Mouse (Mus musculus): ENCODE data around the gene Alkbh7. TPM values are rescaled to one million over a fixed set of nuclear protein-coding genes. Genes with fewer than 3 reads are reported as not detected.
A peak's percentile ranks its signal among the peaks of the same experiment; 100 is the strongest.

The Alkbh7 gene
- polyA plus RNA-seq (2016; fragmentation: Nextera tagmentation; extraction: Ambion mirVana), result 38.5 and 41.4 TPM in 2 replicates

- peak; percentile 97 for ATAC-seq (ENCODE audit: insufficient number of reproducible peaks, insufficient read depth, low FRiP score, low TSS enrichment)
- Histone ChIP-seq H3K9me3 (no peaks in the 10 kb centered on the region), H3K27ac (peak within 1 kb of the TSS; percentile 70), H3K27me3 (no peaks in the 10 kb centered on the region), H3K36me3 (peaks cover 53% of the 10 kb centered on the region), H3K4me1 (peaks cover 8% of the 10 kb centered on the region), H3K4me3 (peak within 1 kb of the TSS; percentile 70), H3K4me2 (replicated peaks) (peak within 1 kb of the TSS; percentile 69), H3K9ac (peak within 1 kb of the TSS; percentile 49)
- under 1% methylated on average over 38 of the region's 38 CpGs for WGBS
These were observed at the start of gene Alkbh7 for GRCm38 (mm10) chr17:56997029-56997667. Gene Alkbh7, plus strand, starts transcription at chr17:56997339.

GRCm38 (mm10) chr17:56950915-56951314 lies 46.2 kb upstream of the Alkbh7 start:
- no peaks in the 10 kb centered on the region for H3K36me3 ChIP-seq
- no peaks in the 10 kb centered on the region for H3K4me1 ChIP-seq
- no peak overlapping the region for H3K27ac ChIP-seq
- no peak for ATAC-seq (ENCODE audit: insufficient number of reproducible peaks, insufficient read depth, low FRiP score, low TSS enrichment)
- WGBS, result 11% methylated on average over 3 of the region's 3 CpGs
- H3K4me3 ChIP-seq, result no peak overlapping the region
- H3K9me3 ChIP-seq, result no peaks in the 10 kb centered on the region
- no peaks in the 10 kb centered on the region; the same call in 1 of the 2 replicates for H3K27me3 ChIP-seq
- H3K4me2 ChIP-seq (replicated peaks), result no peak overlapping the region
- no peak overlapping the region for H3K9ac ChIP-seq

GRCm38 (mm10) chr17:56952639-56953038 lies 44.5 kb upstream of the Alkbh7 start:
- no peak overlapping the region for H3K4me2 ChIP-seq (replicated peaks)
- H3K4me3 ChIP-seq, result no peak overlapping the region
- 91% methylated on average over 1 of the region's 1 CpGs for WGBS
- H3K27ac ChIP-seq, result no peak overlapping the region
- no peak overlapping the region for H3K9ac ChIP-seq
- H3K4me1 ChIP-seq, result no peaks in the 10 kb centered on the region
- H3K9me3 ChIP-seq, result no peaks in the 10 kb centered on the region
- no peak for ATAC-seq (ENCODE audit: insufficient number of reproducible peaks, insufficient read depth, low FRiP score, low TSS enrichment)
- H3K36me3 ChIP-seq, result no peaks in the 10 kb centered on the region
- no peaks in the 10 kb centered on the region; the same call in 1 of the 2 replicates for H3K27me3 ChIP-seq

GRCm38 (mm10) chr17:56954871-56955270 lies 42.3 kb upstream of the Alkbh7 start:
- no peak for ATAC-seq (ENCODE audit: insufficient number of reproducible peaks, insufficient read depth, low FRiP score, low TSS enrichment)
- no peak overlapping the region for H3K4me3 ChIP-seq
- no peaks in the 10 kb centered on the region for H3K4me1 ChIP-seq
- no peak overlapping the region for H3K27ac ChIP-seq
- no peaks in the 10 kb centered on the region; the same call in 1 of the 2 replicates for H3K27me3 ChIP-seq
- WGBS, result 81% methylated on average over 7 of the region's 7 CpGs
- H3K4me2 ChIP-seq (replicated peaks), result no peak overlapping the region
- no peaks in the 10 kb centered on the region for H3K9me3 ChIP-seq
- no peak overlapping the region for H3K9ac ChIP-seq
- H3K36me3 ChIP-seq, result no peaks in the 10 kb centered on the region

- Histone ChIP-seq H3K36me3 (no peaks in the 10 kb centered on the region), H3K4me1 (no peaks in the 10 kb centered on the region), H3K27ac (no peak overlapping the region), H3K4me3 (no peak overlapping the region), H3K9me3 (no peaks in the 10 kb centered on the region), H3K4me2 (replicated peaks) (no peak overlapping the region), H3K27me3 (no peaks in the 10 kb centered on the region; the same call in 1 of the 2 replicates), H3K9ac (no peak overlapping the region)
- WGBS, result 30% methylated on average over 11 of the region's 11 CpGs
- ATAC-seq (ENCODE audit: insufficient number of reproducible peaks, insufficient read depth, low FRiP score, low TSS enrichment), result no peak
These were observed 39.2 kb upstream of the Alkbh7 start for GRCm38 (mm10) chr17:56957763-56958429.

DNA sequence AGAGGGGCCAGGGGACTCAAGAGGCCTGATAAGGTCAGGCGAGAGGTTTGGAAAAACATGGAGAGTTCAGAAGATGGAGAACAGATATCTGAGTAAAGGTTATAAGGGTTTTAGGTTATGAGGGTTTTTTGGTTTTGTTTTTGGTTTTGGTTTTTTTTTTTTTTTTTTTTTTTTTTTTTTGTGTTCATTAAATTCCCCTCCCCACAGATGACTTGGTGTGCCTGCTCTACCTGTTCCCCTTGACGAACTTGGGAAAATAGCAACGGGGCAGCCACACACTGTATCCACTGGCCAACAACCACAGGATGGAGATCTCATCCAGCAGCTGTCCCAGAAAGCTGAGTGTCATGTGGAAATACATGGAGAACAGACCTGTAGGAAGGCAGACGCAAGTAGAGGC lies 38.5 kb upstream of the Alkbh7 start:
- Histone ChIP-seq H3K4me2 (replicated peaks) (no peak overlapping the region), H3K4me1 (no peaks in the 10 kb centered on the region), H3K4me3 (no peak overlapping the region), H3K9ac (no peak overlapping the region), H3K36me3 (no peaks in the 10 kb centered on the region), H3K27me3 (no peaks in the 10 kb centered on the region), H3K27ac (no peak overlapping the region), H3K9me3 (no peaks in the 10 kb centered on the region)
- no peak for ATAC-seq (ENCODE audit: insufficient number of reproducible peaks, insufficient read depth, low FRiP score, low TSS enrichment)
- WGBS, result 79% methylated on average over 4 of the region's 4 CpGs

GRCm38 (mm10) chr17:56961880-56962279 lies 35.3 kb upstream of the Alkbh7 start:
- no peak for ATAC-seq (ENCODE audit: insufficient number of reproducible peaks, insufficient read depth, low FRiP score, low TSS enrichment)
- H3K27me3 ChIP-seq, result no peaks in the 10 kb centered on the region
- 88% methylated on average over 4 of the region's 4 CpGs for WGBS

DNA sequence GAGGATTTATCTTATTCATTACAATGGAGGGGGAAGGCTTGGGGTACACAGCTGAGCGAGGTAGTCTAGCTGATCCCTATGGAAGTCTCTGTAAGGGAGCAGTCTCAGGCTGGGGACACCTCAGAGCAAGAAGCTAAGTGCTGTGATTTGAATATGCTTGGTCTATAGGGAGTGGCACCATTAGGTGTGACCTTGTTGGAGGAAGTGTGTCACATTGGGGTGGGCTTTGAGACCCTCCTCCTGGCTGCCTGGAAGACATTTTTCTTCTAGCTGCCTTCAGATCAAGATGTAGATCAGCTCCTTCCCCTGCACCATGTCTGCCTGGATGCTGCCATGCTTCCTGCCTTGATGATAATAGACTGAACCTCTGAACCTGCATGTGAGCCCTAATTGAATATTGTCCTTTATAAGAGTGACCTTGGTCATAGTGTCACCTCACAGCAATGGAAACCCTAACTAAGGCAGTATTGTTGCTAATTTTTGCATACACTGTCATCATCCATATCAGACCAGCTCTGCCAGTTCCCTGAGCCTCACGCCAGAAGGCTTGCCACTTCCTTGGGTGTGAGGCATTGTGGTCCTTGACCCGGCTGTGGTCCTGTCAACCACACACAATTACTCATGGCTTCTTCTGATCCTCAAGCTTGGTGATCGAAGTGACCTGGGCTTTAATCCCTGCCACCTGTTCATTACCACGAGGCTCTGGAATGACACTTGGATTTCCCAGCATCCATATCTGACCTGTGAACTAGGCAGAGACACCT lies 34.3 kb upstream of the Alkbh7 start:
- ATAC-seq (ENCODE audit: insufficient number of reproducible peaks, insufficient read depth, low FRiP score, low TSS enrichment), result no peak

More at GRCm38 (mm10) chr17:56961880-56962279, 35.3 kb upstream of the Alkbh7 start:
- Histone ChIP-seq H3K27ac (no peak overlapping the region), H3K4me2 (replicated peaks) (no peak overlapping the region), H3K9me3 (no peaks in the 10 kb centered on the region), H3K36me3 (no peaks in the 10 kb centered on the region), H3K4me1 (no peaks in the 10 kb centered on the region), H3K4me3 (no peak overlapping the region), H3K9ac (no peak overlapping the region)

DNA sequence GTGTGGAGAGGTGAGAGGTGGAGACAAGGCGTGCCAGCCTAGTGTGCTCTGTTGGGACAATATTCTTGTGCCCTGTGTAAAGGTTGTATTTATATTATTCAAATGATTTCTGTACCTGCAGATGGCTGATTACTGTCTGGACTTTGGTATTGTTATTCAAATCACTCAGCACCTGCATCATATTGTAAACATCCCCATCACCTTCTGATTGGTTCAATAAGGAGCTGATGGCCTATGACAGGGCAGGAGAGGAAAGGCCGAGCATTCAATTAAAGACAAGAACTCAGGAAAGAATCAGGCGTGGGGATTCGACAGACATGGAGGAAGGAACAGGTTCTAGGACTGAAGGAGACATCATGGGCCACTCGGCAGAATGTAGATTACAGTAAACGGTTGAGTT lies 33.5 kb upstream of the Alkbh7 start:
- no peak overlapping the region for H3K4me3 ChIP-seq
- no peak overlapping the region for H3K9ac ChIP-seq
- no peaks in the 10 kb centered on the region for H3K36me3 ChIP-seq
- H3K4me2 ChIP-seq (replicated peaks), result no peak overlapping the region
- no peak for ATAC-seq (ENCODE audit: insufficient number of reproducible peaks, insufficient read depth, low FRiP score, low TSS enrichment)
- H3K27me3 ChIP-seq, result no peaks in the 10 kb centered on the region
- 76% methylated on average over 6 of the region's 6 CpGs for WGBS
- H3K27ac ChIP-seq, result no peak overlapping the region
- H3K4me1 ChIP-seq, result no peaks in the 10 kb centered on the region
- no peaks in the 10 kb centered on the region for H3K9me3 ChIP-seq

More for the DNA sequence above, 34.3 kb upstream of the Alkbh7 start:
- 73% methylated on average over 5 of the region's 5 CpGs for WGBS
- Histone ChIP-seq H3K36me3 (no peaks in the 10 kb centered on the region), H3K9me3 (no peaks in the 10 kb centered on the region), H3K4me2 (replicated peaks) (no peak overlapping the region), H3K4me1 (no peaks in the 10 kb centered on the region), H3K9ac (no peak overlapping the region), H3K27me3 (no peaks in the 10 kb centered on the region), H3K4me3 (no peak overlapping the region), H3K27ac (no peak overlapping the region)

DNA sequence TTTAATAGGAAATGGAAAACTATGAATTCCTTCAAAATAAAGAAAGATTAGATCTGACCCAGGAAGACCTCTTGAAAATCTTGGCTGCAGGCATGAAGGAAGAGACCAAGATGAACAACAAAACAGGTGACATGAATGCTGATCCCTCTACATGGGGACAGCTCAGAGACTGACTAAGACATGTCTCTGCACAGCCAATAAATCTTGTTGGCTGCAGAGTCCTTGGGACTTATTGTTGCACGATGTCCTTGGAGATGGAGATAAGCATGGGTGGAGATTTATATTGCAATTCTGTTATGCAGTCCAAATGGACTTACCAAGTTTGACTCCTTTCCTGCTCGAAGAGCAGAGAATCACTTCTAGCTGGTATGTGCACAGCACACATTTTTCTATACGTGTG lies 27.8 kb upstream of the Alkbh7 start:
- 68% methylated on average over 3 of the region's 3 CpGs for WGBS
- Histone ChIP-seq H3K27me3 (no peaks in the 10 kb centered on the region), H3K9me3 (no peaks in the 10 kb centered on the region), H3K4me2 (replicated peaks) (no peak overlapping the region), H3K27ac (no peak overlapping the region), H3K9ac (no peak overlapping the region), H3K4me3 (no peak overlapping the region), H3K36me3 (no peaks in the 10 kb centered on the region), H3K4me1 (no peaks in the 10 kb centered on the region)
- ATAC-seq (ENCODE audit: insufficient number of reproducible peaks, insufficient read depth, low FRiP score, low TSS enrichment), result no peak

DNA sequence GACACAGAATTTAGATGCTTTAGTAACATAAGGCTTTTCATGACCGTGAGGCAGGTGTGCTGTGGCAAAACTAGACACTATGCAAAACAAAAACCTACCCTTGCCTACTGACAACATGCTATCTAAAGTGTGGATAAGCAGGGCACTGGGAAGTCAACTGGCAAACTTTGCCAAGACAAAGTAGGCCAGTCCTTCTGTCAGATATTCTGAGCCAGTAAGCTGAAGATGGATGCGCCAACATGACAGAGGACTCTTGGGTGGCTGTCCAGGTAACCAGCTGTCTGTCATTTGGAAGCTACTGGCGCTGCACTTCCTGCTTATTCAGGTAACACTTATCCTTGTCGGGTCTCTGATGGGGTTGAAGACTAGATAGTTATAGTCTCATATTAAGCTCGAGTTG lies 27.1 kb upstream of the Alkbh7 start:
- no peaks in the 10 kb centered on the region for H3K36me3 ChIP-seq
- no peak for ATAC-seq (ENCODE audit: insufficient number of reproducible peaks, insufficient read depth, low FRiP score, low TSS enrichment)
- H3K9me3 ChIP-seq, result no peaks in the 10 kb centered on the region
- H3K27me3 ChIP-seq, result no peaks in the 10 kb centered on the region
- no peak overlapping the region for H3K27ac ChIP-seq
- H3K4me1 ChIP-seq, result no peaks in the 10 kb centered on the region
- no peak overlapping the region for H3K4me2 ChIP-seq (replicated peaks)
- no peak overlapping the region for H3K9ac ChIP-seq
- H3K4me3 ChIP-seq, result no peak overlapping the region
- 65% methylated on average over 5 of the region's 5 CpGs for WGBS
